Mouse (Mus musculus) CD4-positive, CD25-positive, alpha-beta regulatory T cell, adult 4 months (primary cell): ENCODE measurements at regions not wholly inside any gene's neighbourhood (a gene's known extent, or its start where the extent isn't known, plus 50 kb on each side); places are given as distances from the start of the nearest gene placed in this dataset.
"Not testable (repeated sequence)": the region's sequence is repeated elsewhere in the genome, so short reads cannot be mapped to it uniquely, and the experiment has no call there.

Source experiments
- ATAC-seq: one replicate; pipeline ENCODE4 v1.8.0; 2017

GRCm38 (mm10) chr5:77809844-77810243 is 402.0 kb upstream of the Igfbp7 start:
- no peak for ATAC-seq

GRCm38 (mm10) chr5:77807726-77808125 is 399.9 kb upstream of the Igfbp7 start:
- no peak for ATAC-seq

- no peak for ATAC-seq
Measured at GRCm38 (mm10) chr5:77806334-77807157, 398.7 kb upstream of the Igfbp7 start.

GRCm38 (mm10) chr5:77805796-77806195 is 398.0 kb upstream of the Igfbp7 start:
- ATAC-seq: no peak

GRCm38 (mm10) chr5:77805303-77805702 is 397.5 kb upstream of the Igfbp7 start:
- ATAC-seq: no peak

- no peak for ATAC-seq
Measured at GRCm38 (mm10) chr5:77804113-77804512, 396.3 kb upstream of the Igfbp7 start.

- ATAC-seq: no peak
Measured at GRCm38 (mm10) chr5:77803562-77803961, 395.7 kb upstream of the Igfbp7 start.

- ATAC-seq: no peak
Measured at GRCm38 (mm10) chr5:77796960-77797359, 389.1 kb upstream of the Igfbp7 start.

- no peak for ATAC-seq
Measured at GRCm38 (mm10) chr5:77795766-77796165, 387.9 kb upstream of the Igfbp7 start.

GRCm38 (mm10) chr5:77783953-77784352 is 376.1 kb upstream of the Igfbp7 start:
- no peak for ATAC-seq

- no peak for ATAC-seq
Measured at GRCm38 (mm10) chr5:77762426-77763042, 354.7 kb upstream of the Igfbp7 start.

GRCm38 (mm10) chr5:77762013-77762412 is 354.2 kb upstream of the Igfbp7 start:
- ATAC-seq: no peak

- no peak for ATAC-seq
Measured at GRCm38 (mm10) chr5:77748933-77749332, 341.1 kb upstream of the Igfbp7 start.

- ATAC-seq: no peak
Measured at GRCm38 (mm10) chr5:77746604-77747003, 338.8 kb upstream of the Igfbp7 start.

GRCm38 (mm10) chr5:77743467-77743866 is 335.6 kb upstream of the Igfbp7 start:
- ATAC-seq: no peak

GRCm38 (mm10) chr5:77730286-77730685 is 322.4 kb upstream of the Igfbp7 start:
- ATAC-seq: not testable (repeated sequence)

- no peak for ATAC-seq
Measured at GRCm38 (mm10) chr5:77681592-77681991, 273.8 kb upstream of the Igfbp7 start.

- ATAC-seq: no peak
Measured at GRCm38 (mm10) chr5:77672073-77672924, 264.5 kb upstream of the Igfbp7 start.

- ATAC-seq: no peak
Measured at GRCm38 (mm10) chr5:77663096-77663495, 255.3 kb upstream of the Igfbp7 start.

GRCm38 (mm10) chr5:77659016-77659415 is 251.2 kb upstream of the Igfbp7 start:
- no peak for ATAC-seq

- ATAC-seq: no peak
Measured at GRCm38 (mm10) chr5:77644651-77645050, 236.8 kb upstream of the Igfbp7 start.

- ATAC-seq: no peak
Measured at GRCm38 (mm10) chr5:77620402-77620801, 212.6 kb upstream of the Igfbp7 start.

- no peak for ATAC-seq
Measured at GRCm38 (mm10) chr5:77610496-77610895, 202.7 kb upstream of the Igfbp7 start.
